Mouse (Mus musculus) kidney, postnatal 25 days (tissue): ENCODE results near the gene Irgq.
A peak's percentile ranks its signal among the peaks of the same experiment; 100 is the strongest.

Source experiments
- DNase-seq, 2 experiments: peaks; one replicate each; pipeline ENCODE4 v3.0.0; 2021; ENCODE audit warnings: mixed read lengths in 2 of 2

Irgq gene

GRCm38 (mm10) chr7:24547534-24548036 lies 17.1 kb downstream of the Irgq start:
- DNase-seq = no peak

GRCm38 (mm10) chr7:24551985-24552759 lies 21.7 kb downstream of the Irgq start:
- peak in 1 of 2 experiments; percentile 59 for DNase-seq

- peak; percentile 32 to 63 for DNase-seq
These were observed 25.3 kb downstream of the Irgq start for GRCm38 (mm10) chr7:24555786-24556185.

GRCm38 (mm10) chr7:24561450-24561849 lies 31.0 kb downstream of the Irgq start:
- no peak for DNase-seq

- DNase-seq = no peak
These were observed 32.8 kb downstream of the Irgq start for GRCm38 (mm10) chr7:24563191-24563836.

GRCm38 (mm10) chr7:24563837-24564206 lies 33.3 kb downstream of the Irgq start:
- no peak for DNase-seq

- DNase-seq = peak; percentile 73 to 83
These were observed 34.2 kb downstream of the Irgq start for GRCm38 (mm10) chr7:24564607-24565265.

- no peak for DNase-seq
These were observed 35.1 kb downstream of the Irgq start for GRCm38 (mm10) chr7:24565627-24566026.

GRCm38 (mm10) chr7:24566206-24566605 lies 35.7 kb downstream of the Irgq start:
- DNase-seq = no peak

- DNase-seq = no peak
These were observed 38.0 kb downstream of the Irgq start for GRCm38 (mm10) chr7:24568512-24568911.

- no peak for DNase-seq
These were observed 40.6 kb downstream of the Irgq start for GRCm38 (mm10) chr7:24571071-24571470.

GRCm38 (mm10) chr7:24572455-24572854 lies 42.0 kb downstream of the Irgq start:
- no peak for DNase-seq

- DNase-seq = peak; percentile 73 to 91
These were observed 43.8 kb downstream of the Irgq start for GRCm38 (mm10) chr7:24574224-24574796.

- DNase-seq = no peak
These were observed 47.3 kb downstream of the Irgq start for GRCm38 (mm10) chr7:24577811-24578210.

- no peak for DNase-seq
These were observed 54.4 kb downstream of the Irgq start for GRCm38 (mm10) chr7:24584876-24585275.

- no peak for DNase-seq
These were observed 55.5 kb downstream of the Irgq start for GRCm38 (mm10) chr7:24585995-24586394.

GRCm38 (mm10) chr7:24586828-24587227 lies 56.3 kb downstream of the Irgq start:
- no peak for DNase-seq

- DNase-seq = peak; percentile 42 to 66
These were observed 57.0 kb downstream of the Irgq start, which contains the start of the genes Ethe1 and Zfp575 for GRCm38 (mm10) chr7:24587330-24588105. TSS of gene Ethe1 (plus strand) at chr7:24587543. TSS of gene Zfp575 (minus strand) at chr7:24587641.
